Mouse (Mus musculus) layer of hippocampus, postnatal 25 days (tissue): ENCODE measurements around the gene Lhfpl2. TPM values are rescaled to one million over a fixed set of nuclear protein-coding genes. Genes with fewer than 3 reads are reported as not detected.

Experiments
- DNase-seq, 2 experiments: peaks; one replicate each; pipeline ENCODE4 v3.0.0; 2022; ENCODE audit warnings: mixed read lengths in 2 of 2, low spot score in 1 of 2; ENCODE audit errors: extremely low spot score in 1 of 2
- total RNA-seq, 2 experiments: library from RNA; stranded (reverse); gene quantifications; 2 replicates each; pipeline ENCODE4 v1.2.3; 2021

The Lhfpl2 gene
- total RNA-seq, 2 experiments from 2014 or later, result 32.1 to 39.8 TPM

GRCm38 (mm10) chr13:94065276-94066050, 7.9 kb downstream of the Lhfpl2 start:
- no peak for DNase-seq

DNA sequence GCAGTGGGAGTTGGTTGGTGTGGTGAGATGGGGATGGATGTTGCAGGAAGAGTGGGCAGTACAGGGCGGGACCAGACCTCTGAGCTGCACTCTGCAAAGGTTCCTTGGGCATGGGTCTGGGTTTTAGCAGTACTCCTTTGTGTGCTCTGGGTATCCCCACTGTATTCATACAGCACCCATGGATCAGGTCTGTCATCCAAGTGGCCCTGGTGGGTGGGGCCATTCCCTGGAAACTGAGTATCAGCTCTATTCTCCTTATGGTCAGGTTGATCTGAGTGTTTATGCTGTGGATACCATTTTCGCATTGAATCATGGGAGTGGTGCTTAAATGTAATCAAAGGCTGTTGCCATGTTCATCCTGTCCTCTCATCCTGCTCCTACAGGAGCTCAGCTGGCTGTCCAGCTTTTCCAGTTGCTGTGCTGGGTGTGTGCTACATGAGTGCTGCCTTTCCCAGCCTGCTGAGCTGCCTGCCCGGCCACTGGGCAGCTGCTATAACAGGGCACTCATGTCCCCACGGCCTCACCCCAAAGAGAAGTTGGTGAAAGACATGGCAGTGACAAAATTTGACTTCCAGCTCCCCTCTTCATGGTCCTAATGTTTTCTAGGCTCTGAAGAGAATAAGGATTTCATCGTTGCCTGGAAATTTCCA, 9.2 kb downstream of the Lhfpl2 start:
- DNase-seq, result no peak

GRCm38 (mm10) chr13:94068308-94068707, 10.7 kb downstream of the Lhfpl2 start:
- DNase-seq, result no peak

DNA sequence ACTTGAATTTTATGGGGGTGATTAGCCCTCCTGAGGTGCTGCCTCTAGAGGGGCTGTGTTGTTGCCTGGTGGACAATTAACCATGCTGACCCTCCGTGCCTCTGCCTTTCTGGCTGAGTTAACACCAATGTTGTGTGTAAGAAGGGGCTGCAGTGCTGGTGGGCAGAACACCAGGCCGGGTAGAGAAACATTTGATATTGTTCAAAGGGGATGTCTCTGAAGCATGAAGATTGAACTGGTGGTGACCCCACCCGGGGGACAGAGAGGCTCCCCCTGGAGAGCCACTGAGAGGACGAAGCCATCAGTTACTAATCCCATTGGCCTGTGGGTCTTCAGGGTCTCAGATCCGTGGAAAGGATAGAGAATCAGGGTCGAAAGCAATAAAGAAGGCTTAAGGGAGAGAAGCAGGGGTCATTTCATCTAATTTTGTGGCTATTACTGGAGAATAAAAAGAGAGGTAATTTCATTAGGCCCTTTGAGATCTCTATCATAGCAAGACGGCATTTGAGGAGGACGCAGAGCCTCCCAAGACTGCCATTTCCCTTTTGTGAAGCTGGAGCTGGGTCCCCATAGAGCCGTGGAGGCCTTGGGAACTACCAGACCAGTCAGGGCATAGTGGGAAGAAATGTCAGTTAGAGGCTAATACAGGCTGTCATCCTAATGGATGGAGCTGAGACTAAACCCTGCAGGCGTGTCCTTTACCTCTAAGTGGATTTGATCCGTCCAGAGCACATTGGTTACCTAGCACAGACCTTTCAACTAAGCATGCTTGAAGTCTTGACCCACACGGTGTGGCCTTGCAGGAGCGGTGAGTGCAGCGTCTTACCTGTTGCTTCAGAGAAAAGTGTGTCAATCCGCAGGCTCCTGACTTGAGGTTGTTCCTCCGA, 12.1 kb downstream of the Lhfpl2 start:
- no peak for DNase-seq

DNA sequence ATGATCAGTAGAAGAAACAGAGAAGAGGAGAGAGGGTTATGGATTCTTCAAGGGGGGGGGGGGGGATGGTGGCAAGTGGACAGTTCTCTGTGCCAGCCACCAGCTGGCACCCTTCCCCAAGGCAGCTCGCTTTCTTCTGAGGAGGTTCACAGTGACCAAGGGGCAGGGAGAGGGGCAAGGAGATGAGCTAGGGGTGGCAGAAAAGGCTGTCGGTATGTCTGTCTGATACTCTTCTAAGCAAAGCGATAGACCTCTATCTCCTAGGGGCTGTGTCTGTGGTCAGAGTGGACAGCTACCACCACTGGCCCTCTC, 12.7 kb downstream of the Lhfpl2 start:
- no peak for DNase-seq

- DNase-seq, result no peak
Measured at GRCm38 (mm10) chr13:94070927-94071326, 13.3 kb downstream of the Lhfpl2 start.

DNA sequence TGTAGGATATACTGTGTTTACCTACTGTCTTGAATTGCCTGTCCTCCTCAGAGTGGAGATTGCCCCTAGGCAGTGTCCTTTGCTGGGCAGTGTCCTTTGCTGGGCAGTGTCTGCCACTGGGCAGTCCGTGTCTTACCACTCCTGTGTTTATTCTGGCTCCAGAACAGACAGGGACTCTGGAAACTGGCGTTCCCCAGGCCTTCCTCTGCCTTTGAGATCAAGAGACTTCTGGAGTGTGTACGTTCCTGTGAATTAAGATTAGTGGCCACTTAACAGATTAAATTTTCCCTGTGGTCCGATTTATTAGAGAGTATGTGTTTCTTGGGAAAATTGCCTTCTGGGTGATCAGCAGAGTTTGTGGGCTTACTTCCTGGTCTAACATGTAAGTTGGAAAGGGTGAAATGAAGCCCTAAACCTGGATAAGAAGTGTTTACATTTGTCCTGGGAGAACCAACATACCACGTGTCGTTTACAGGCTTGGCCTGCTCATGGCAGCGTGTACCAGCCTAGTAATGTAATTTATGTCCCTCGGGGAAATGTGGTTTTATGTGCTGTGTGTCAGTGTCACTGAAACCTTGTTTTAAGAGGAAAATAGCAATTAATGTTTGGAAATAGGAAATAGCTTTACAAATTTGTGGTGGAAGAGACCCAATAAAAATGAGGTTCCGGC, 15.6 kb downstream of the Lhfpl2 start:
- no peak for DNase-seq

DNA sequence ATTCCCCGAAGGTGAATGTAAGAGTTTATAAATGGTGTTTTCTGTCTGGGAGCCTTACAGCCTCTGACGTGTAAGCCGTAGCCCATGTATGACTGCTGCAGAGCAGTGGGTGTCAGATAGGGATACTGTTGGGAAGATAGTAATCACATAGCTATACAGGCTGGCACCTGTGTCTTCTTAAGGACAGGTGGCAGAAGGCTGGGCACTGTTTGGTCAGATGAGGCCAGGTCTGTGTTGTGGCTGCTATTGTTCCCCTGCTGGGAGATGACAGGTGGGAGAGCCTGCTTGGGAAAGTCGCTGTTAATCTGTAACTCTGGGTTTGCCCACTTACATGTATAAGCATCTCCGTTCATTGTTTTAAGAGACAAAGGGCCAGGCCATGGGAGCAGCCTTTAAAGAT, 16.1 kb downstream of the Lhfpl2 start:
- no peak for DNase-seq

DNA sequence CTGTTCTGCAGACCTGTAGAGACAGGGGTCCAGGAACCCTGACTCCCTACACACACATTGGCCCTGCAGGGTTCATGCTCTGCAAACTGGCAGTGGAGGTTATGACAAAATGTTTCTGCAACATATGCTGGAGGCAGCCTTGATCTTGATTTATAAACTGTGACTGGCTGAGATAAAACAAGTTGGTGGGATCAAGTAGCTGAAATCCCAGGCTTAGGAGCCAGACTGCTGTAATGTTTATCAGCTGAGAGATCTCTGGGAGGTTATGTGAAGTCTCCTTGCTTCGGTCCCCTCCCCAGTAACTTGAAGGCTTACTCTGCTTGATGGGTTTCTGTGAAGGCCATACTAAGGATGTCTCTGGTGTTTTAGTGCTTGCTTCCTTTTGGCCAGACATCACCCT, 17.6 kb downstream of the Lhfpl2 start:
- DNase-seq, result no peak

DNA sequence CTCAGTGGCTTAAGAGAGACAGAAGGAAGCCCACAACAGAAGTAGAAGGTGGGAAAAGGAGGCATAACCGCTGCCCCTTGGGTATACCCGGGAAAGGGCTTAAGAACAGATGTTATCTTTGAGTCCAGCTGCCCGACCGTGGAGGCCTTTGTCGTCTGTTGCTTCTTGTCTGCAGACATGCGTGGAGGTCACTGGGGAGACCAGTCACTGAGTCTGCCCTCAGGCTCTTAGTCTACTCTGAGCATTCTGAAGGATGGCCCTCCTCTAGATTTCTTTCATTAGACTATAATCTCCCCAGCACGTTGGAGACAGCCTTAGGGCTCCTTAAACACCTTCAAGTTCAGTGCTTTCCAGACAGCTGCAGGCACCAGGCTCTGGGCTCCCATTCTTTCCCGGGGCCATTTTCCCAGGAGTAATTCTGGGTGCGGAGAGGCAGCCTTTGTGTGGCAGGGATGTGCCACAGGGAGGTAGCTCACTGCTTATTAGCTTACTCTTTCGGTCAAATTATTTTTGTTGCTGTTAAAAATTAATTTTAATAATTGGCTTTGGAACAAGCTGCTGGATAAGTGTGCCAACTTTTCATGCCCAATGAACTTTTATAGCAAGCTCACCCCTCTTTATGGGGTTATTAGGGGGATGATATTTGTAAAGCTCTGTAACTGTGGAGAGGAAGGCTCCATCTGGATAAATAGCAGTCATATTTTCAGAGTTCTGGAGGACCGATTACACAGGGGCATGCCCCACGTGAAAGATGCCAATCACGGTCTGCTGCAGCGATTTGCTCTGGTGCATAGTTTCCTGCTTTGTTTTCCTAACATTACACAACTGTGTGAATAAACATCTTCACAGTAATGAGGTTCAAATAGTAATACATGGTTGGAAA, 19.8 kb downstream of the Lhfpl2 start:
- DNase-seq, result no peak

- DNase-seq, result no peak
Measured at GRCm38 (mm10) chr13:94083196-94083595, 25.6 kb downstream of the Lhfpl2 start.

- DNase-seq, result no peak
Measured at GRCm38 (mm10) chr13:94084220-94085126, 26.9 kb downstream of the Lhfpl2 start.

DNA sequence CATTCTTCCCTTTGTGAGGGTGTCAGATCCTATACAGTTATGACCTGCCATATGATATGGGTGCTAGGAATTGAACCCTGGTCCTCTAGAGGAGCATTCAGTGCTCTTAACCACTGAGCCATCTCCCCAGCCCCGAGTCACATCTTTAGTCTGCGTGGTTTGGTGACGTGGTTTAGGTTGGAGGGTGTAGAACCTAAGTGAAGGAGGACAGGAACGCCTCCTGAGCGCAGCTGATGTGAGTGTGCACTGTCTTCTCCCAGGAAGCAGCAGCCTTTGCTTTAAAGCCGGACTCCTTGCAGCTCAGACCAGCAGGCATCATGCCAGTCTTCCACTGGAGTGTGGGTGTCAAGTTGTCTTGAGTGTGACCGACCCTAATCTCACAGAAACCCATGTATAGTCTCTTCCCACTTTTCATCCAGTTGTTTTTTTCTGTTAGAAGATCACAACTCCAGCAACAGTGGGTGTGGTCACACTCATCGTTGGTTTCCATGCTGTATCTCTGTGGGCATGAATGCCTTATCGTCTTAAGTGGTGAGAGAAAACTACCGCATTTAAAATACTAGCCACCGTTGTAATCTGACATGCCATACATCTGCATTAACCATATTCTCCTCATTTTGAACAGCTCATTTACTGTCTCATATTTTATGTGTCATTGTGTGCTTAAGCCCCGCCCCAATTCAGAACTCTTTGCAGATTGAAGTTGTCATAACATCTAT, 28.7 kb downstream of the Lhfpl2 start:
- DNase-seq, result no peak

DNA sequence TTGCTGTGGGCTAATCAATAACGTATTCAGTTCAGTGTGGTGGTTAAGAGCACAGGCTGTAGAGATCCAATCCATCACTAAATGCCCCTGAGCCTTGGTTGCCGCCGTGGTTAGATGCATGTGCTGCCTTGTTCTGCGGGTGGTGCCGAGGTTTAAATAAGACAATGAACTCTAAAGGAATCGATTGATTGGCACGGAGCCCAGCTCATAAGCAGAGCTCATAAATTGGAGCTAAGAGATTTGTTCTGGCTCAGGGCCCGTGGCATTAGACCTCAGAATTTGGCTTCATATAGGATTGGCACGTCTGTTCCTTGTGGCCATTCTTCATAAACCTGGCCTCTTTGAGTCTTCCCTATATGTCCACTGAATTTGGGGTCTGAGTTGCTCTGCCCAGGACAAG, 29.5 kb downstream of the Lhfpl2 start:
- no peak for DNase-seq

GRCm38 (mm10) chr13:94088788-94089187, 31.2 kb downstream of the Lhfpl2 start:
- no peak for DNase-seq

DNA sequence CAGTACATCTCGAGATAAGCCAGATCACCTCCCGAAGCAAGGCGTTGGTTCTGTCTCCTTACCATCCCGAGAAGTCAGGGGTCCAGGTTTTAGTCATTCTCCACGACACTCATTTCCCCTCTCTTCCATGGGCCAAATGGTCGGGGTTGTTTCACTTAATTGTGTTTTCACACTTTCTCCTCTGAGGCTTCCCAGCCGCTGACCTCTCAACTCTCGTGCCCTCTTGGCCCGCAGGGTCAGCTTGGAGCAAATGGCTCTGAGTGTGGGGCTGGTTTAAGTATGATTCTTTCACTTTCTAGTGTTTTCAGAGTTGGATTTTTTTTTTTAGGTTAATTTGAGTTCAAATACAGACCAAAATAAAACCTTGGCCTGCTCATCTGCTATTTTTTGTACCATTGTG, 31.7 kb downstream of the Lhfpl2 start:
- no peak for DNase-seq

- no peak for DNase-seq
Measured at GRCm38 (mm10) chr13:94091366-94091765, 33.8 kb downstream of the Lhfpl2 start.

DNA sequence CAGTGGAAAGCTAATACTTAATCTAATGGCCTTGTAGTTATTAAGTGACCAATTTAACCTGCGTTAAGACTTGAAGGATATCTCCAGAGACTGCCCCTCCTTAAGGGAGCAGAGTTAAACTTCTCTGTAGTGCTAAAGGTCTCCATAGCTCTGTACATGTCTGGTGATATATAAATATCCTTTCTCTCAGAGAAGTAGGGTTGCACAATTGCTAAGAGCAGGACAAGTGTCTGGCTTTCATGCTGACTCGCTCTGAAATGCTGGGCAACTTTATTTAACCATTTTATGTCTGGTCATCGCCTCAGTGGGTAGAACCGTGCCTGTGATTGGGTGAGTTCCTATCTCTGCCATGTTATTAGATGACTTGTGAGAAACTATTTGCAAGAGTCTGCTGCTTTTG, 36.6 kb downstream of the Lhfpl2 start:
- no peak for DNase-seq
